Mouse (Mus musculus): ENCODE measurements around the gene Slc35e3.

GRCm38 (mm10) chr10:117743182-117743581 lies 3.0 kb downstream of the Slc35e3 start:
- TF ChIP-seq CTCF (IDR thresholded peaks at IDR 0.05; ENCODE audit: control insufficient read depth, insufficient read depth, insufficient read length) (no peak), USF1 (IDR thresholded peaks at IDR 0.05; ENCODE audit: low read depth) (no peak), MYOG (IDR thresholded peaks at IDR 0.05; ENCODE audit: control insufficient read depth, extremely low read depth, insufficient read length) (no peak), MAX (IDR thresholded peaks at IDR 0.05) (no peak)
